Mouse (Mus musculus): ENCODE results near the gene Ubxn7. TPM values are rescaled to one million over a fixed set of nuclear protein-coding genes. Genes with fewer than 3 reads are reported as not detected.

Gene Ubxn7
- polyA plus RNA-seq, 1 experiment from 2014 or later = 22.4 TPM

- H3K4me1 ChIP-seq (replicated peaks) = peaks cover 31% of the 10 kb centered on the region
- ATAC-seq (ENCODE audit: low read depth) = peak; percentile 78
- under 1% methylated on average over 50 of the region's 54 CpGs for WGBS
- no peaks in the 10 kb centered on the region for H3K27me3 ChIP-seq
- H3K4me2 ChIP-seq = peak overlapping the region; percentile 64
- no peaks in the 10 kb centered on the region for H3K36me3 ChIP-seq
- H3K4me3 ChIP-seq = peak overlapping the region; percentile 99
- no peaks in the 10 kb centered on the region for H3K9me3 ChIP-seq
- peak overlapping the region; percentile 99 for H3K9ac ChIP-seq
- H3K27ac ChIP-seq (replicated peaks) = peak overlapping the region; percentile 99
These were observed 777 bp downstream of the Ubxn7 start for GRCm38 (mm10) chr16:32332556-32333511.

- WGBS = 96% methylated on average over 5 of the region's 5 CpGs
- Histone ChIP-seq H3K4me1 (replicated peaks) (peaks cover 31% of the 10 kb centered on the region), H3K27me3 (no peaks in the 10 kb centered on the region), H3K36me3 (no peaks in the 10 kb centered on the region), H3K9me3 (no peaks in the 10 kb centered on the region), H3K27ac (replicated peaks) (no peak overlapping the region), H3K4me3 (no peak overlapping the region), H3K9ac (no peak overlapping the region), H3K4me2 (no peak overlapping the region)
- no peak for ATAC-seq (ENCODE audit: low read depth)
These were observed 3.1 kb downstream of the Ubxn7 start for GRCm38 (mm10) chr16:32335146-32335545.

- Histone ChIP-seq H3K9me3 (no peaks in the 10 kb centered on the region), H3K9ac (no peak overlapping the region), H3K4me3 (no peak overlapping the region), H3K4me1 (replicated peaks) (peaks cover 29% of the 10 kb centered on the region), H3K36me3 (no peaks in the 10 kb centered on the region), H3K4me2 (no peak overlapping the region), H3K27me3 (no peaks in the 10 kb centered on the region), H3K27ac (replicated peaks) (no peak overlapping the region)
- no peak for ATAC-seq (ENCODE audit: low read depth)
- WGBS = 80% methylated on average over 7 of the region's 7 CpGs
These were observed 4.1 kb downstream of the Ubxn7 start for GRCm38 (mm10) chr16:32336026-32336780.

DNA sequence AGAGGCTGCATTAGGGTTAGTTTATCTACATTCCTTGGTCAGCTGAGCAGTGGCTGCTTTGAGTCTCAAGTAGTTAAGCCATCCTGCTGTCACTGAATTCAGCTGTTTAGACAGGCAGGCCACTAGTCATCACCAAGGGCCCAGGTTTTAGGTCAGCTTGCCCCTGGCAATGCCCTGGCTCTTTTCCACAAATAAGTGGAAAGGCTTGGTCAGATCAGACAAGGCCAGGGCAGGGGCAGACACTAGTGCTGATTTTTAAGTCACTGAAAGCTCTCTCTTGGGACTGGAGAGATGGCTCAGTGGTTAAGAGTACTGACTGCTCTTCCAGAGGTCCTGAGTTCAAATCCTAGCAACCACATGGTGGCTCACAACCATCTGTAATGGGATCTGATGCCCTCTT, 4.9 kb downstream of the Ubxn7 start:
- no peaks in the 10 kb centered on the region for H3K27me3 ChIP-seq
- no peak overlapping the region for H3K4me2 ChIP-seq
- no peak overlapping the region for H3K27ac ChIP-seq (replicated peaks)
- ATAC-seq (ENCODE audit: low read depth) = no peak
- H3K9ac ChIP-seq = no peak overlapping the region
- H3K4me3 ChIP-seq = no peak overlapping the region
- H3K9me3 ChIP-seq = no peaks in the 10 kb centered on the region
- no peaks in the 10 kb centered on the region for H3K36me3 ChIP-seq
- peaks cover 26% of the 10 kb centered on the region for H3K4me1 ChIP-seq (replicated peaks)

- 87% methylated on average over 1 of the region's 1 CpGs for WGBS
- H3K9ac ChIP-seq = no peak overlapping the region
- no peak overlapping the region for H3K27ac ChIP-seq (replicated peaks)
- ATAC-seq (ENCODE audit: low read depth) = no peak
- H3K4me1 ChIP-seq (replicated peaks) = peaks cover 14% of the 10 kb centered on the region
- no peak overlapping the region for H3K4me2 ChIP-seq
- H3K27me3 ChIP-seq = no peaks in the 10 kb centered on the region
- H3K9me3 ChIP-seq = no peaks in the 10 kb centered on the region
- no peaks in the 10 kb centered on the region for H3K36me3 ChIP-seq
- H3K4me3 ChIP-seq = no peak overlapping the region
These were observed 8.4 kb downstream of the Ubxn7 start for GRCm38 (mm10) chr16:32340451-32340850.

DNA sequence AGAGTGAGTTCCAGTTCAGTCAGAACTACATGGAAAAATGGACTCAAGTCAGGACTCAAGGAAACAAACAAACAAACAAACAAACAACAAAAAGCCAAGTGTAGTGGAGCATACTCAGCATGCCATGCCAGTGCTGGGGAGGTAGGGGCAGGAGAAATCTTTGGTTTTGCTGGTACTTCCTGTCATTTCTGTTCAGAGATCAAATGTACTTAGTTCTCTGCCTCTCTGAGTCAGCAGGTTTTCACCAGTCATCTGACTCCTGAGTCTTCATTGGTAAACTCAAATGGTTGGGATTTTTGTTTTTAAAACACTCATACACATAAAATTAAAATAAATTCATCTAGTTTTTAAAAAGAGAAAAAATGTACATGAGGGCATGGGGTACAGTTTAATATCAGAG, 13.5 kb downstream of the Ubxn7 start:
- Histone ChIP-seq H3K4me3 (no peak overlapping the region), H3K4me2 (no peak overlapping the region), H3K9me3 (no peaks in the 10 kb centered on the region), H3K9ac (no peak overlapping the region), H3K27ac (replicated peaks) (no peak overlapping the region), H3K4me1 (replicated peaks) (0 out of 2 replicates have a peak, but pooled peaks cover 3% of the 10 kb centered on the region), H3K27me3 (no peaks in the 10 kb centered on the region), H3K36me3 (no peaks in the 10 kb centered on the region)
- ATAC-seq (ENCODE audit: low read depth) = no peak

GRCm38 (mm10) chr16:32350776-32351175, 18.7 kb downstream of the Ubxn7 start:
- no peak overlapping the region for H3K4me2 ChIP-seq
- no peaks in the 10 kb centered on the region for H3K9me3 ChIP-seq
- no peaks in the 10 kb centered on the region for H3K4me1 ChIP-seq (replicated peaks)
- H3K36me3 ChIP-seq = peaks cover 28% of the 10 kb centered on the region
- no peak for ATAC-seq (ENCODE audit: low read depth)
- H3K9ac ChIP-seq = no peak overlapping the region
- no peak overlapping the region for H3K27ac ChIP-seq (replicated peaks)
- WGBS = 93% methylated on average over 3 of the region's 3 CpGs
- H3K27me3 ChIP-seq = no peaks in the 10 kb centered on the region
- no peak overlapping the region for H3K4me3 ChIP-seq

DNA sequence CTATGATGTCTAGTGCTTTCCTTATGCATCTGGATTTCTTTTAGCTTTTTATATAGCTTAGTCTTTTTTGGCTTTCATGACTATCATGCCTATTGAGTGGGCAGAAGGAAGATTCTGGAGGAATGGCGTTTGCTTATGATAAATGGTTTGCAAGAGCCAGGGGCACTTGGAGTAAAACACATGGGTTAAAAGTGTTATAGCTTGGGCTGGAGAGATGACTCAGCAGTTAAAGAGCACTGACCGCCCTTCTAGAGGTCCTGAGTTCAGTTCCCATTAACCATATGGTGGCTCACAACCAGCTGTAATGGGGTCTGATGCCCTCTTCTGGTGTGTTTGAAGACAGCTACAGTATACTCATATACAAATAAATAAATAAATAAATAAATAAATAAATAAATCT, 31.5 kb downstream of the Ubxn7 start:
- Histone ChIP-seq H3K27ac (replicated peaks) (no peak overlapping the region), H3K9me3 (no peaks in the 10 kb centered on the region), H3K36me3 (peaks cover 51% of the 10 kb centered on the region), H3K4me1 (replicated peaks) (no peaks in the 10 kb centered on the region), H3K27me3 (no peaks in the 10 kb centered on the region), H3K9ac (no peak overlapping the region), H3K4me2 (no peak overlapping the region), H3K4me3 (no peak overlapping the region)
- 96% methylated on average over 2 of the region's 2 CpGs for WGBS
- no peak for ATAC-seq (ENCODE audit: low read depth)

DNA sequence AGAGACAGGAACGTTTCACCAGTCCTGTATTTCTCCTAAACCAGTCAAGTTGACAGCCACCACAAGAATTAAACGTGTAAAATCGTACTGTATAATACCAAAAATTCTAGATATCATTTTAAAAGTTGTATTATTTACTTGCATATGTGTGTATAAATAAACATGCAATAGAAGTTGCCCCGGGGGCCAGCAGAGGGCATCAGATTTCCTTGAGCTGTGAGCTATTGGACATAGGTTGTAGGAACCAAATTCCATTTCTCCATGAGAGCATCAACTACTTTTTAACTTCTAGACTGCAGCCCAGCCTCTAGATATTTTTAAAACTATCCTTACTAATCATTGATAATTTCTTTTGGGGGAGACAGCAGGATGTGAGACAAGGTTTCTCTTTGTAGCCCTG, 39.3 kb downstream of the Ubxn7 start:
- Histone ChIP-seq H3K9ac (no peak overlapping the region), H3K4me3 (no peak overlapping the region), H3K4me2 (no peak overlapping the region), H3K9me3 (no peaks in the 10 kb centered on the region), H3K27ac (replicated peaks) (no peak overlapping the region), H3K4me1 (replicated peaks) (no peaks in the 10 kb centered on the region), H3K36me3 (peaks cover 70% of the 10 kb centered on the region), H3K27me3 (no peaks in the 10 kb centered on the region)
- WGBS = 90% methylated on average over 4 of the region's 4 CpGs
- no peak for ATAC-seq (ENCODE audit: low read depth)

GRCm38 (mm10) chr16:32379575-32379974, 47.5 kb downstream of the Ubxn7 start:
- peaks cover 89% of the 10 kb centered on the region for H3K36me3 ChIP-seq
- H3K9ac ChIP-seq = no peak overlapping the region
- H3K4me1 ChIP-seq (replicated peaks) = no peaks in the 10 kb centered on the region
- H3K27me3 ChIP-seq = no peaks in the 10 kb centered on the region
- no peak overlapping the region for H3K4me2 ChIP-seq
- no peak for ATAC-seq (ENCODE audit: low read depth)
- no peaks in the 10 kb centered on the region for H3K9me3 ChIP-seq
- H3K27ac ChIP-seq (replicated peaks) = no peak overlapping the region
- no peak overlapping the region for H3K4me3 ChIP-seq
- WGBS = 96% methylated on average over 2 of the region's 2 CpGs

DNA sequence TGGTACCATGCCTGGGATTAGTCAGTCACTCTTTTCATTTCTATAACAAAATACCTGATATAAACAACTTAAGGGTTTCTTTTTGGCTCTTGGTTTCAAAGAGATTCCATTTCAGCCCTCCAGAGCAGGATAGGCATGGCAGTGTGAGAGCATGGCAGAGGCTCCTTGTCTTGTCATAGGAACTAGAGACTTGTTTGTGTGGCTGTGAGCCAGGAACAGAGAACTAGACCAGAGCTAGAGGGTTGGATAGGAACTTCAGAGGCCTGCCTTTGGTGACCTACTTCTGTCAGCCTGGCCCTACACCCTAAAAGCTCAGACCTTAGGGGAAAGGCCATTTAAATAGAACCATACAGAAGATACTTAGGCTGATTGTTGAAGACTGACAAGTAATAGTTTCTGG, 50.8 kb downstream of the Ubxn7 start:
- H3K27me3 ChIP-seq = no peaks in the 10 kb centered on the region
- H3K9me3 ChIP-seq = no peaks in the 10 kb centered on the region
- H3K27ac ChIP-seq (replicated peaks) = no peak overlapping the region
- H3K36me3 ChIP-seq = peaks cover 88% of the 10 kb centered on the region
- H3K4me2 ChIP-seq = no peak overlapping the region
- H3K4me1 ChIP-seq (replicated peaks) = no peaks in the 10 kb centered on the region
- no peak for ATAC-seq (ENCODE audit: low read depth)
- no peak overlapping the region for H3K9ac ChIP-seq
- H3K4me3 ChIP-seq = no peak overlapping the region

- Histone ChIP-seq H3K4me3 (no peak overlapping the region), H3K36me3 (peaks cover 68% of the 10 kb centered on the region), H3K27ac (replicated peaks) (no peak overlapping the region), H3K4me1 (replicated peaks) (no peaks in the 10 kb centered on the region), H3K4me2 (no peak overlapping the region), H3K9me3 (no peaks in the 10 kb centered on the region), H3K27me3 (no peaks in the 10 kb centered on the region), H3K9ac (no peak overlapping the region)
- no peak for ATAC-seq (ENCODE audit: low read depth)
- 94% methylated on average over 2 of the region's 2 CpGs for WGBS
These were observed 52.8 kb downstream of the Ubxn7 start for GRCm38 (mm10) chr16:32384885-32385284.
